Mouse (Mus musculus) hindbrain, postnatal 0 days (tissue): Measurements from ENCODE around the gene Gpr21. TPM values are rescaled to one million over a fixed set of nuclear protein-coding genes. Genes with fewer than 3 reads are reported as not detected.
"Not testable (repeated sequence)": the region's sequence is repeated elsewhere in the genome, so short reads cannot be mapped to it uniquely, and the experiment has no call there.

Source experiments
- ATAC-seq: fragments of 200-750 bp; cut with Nextera tagmentation; 2 replicates; pipeline ENCODE4 v1.8.0; 2017; ENCODE audit warnings: mild to moderate bottlenecking, moderate TSS enrichment, moderate library complexity
- DNase-seq: peaks from one replicate; pipeline ENCODE4 v3.0.0-alpha.2; 2015; ENCODE audit warnings: low spot score
- H3K27ac ChIP-seq: fragments of 300-500 bp; sonication (generic); 2 replicates; pipeline ENCODE4 v1.5.1; 2014; ENCODE audit warnings: mild to moderate bottlenecking
- H3K27me3 ChIP-seq: fragments of 300-500 bp; sonication (generic); 2 replicates; pipeline ENCODE4 v1.6.1; 2014; ENCODE audit warnings: low read length, mixed read lengths; ENCODE audit not compliant: insufficient read depth
- H3K36me3 ChIP-seq: fragments of 300-500 bp; sonication (generic); 2 replicates; pipeline ENCODE4 v1.6.1; 2014; ENCODE audit warnings: low read length, mixed read lengths; ENCODE audit not compliant: insufficient read depth
- H3K4me1 ChIP-seq: fragments of 300-500 bp; sonication (generic); 2 replicates; pipeline ENCODE4 v1.6.1; 2014; ENCODE audit warnings: antibody characterized with exemption, low read length, mixed read lengths; ENCODE audit not compliant: insufficient read depth
- H3K4me2 ChIP-seq: fragments of 300-500 bp; sonication (generic); 2 replicates; pipeline ENCODE4 v1.6.1; 2014; ENCODE audit warnings: low read depth, mild to moderate bottlenecking, low read length, moderate library complexity, mixed read lengths
- H3K4me3 ChIP-seq: fragments of 300-500 bp; sonication (generic); 2 replicates; pipeline ENCODE4 v1.5.1; 2014; ENCODE audit warnings: low read length
- H3K9ac ChIP-seq: fragments of 300-500 bp; sonication (generic); replicated peaks from 2 replicates; pipeline ENCODE4 v1.6.1; 2014; ENCODE audit warnings: mild to moderate bottlenecking, low read length, moderate library complexity, mixed read lengths
- H3K9me3 ChIP-seq: fragments of 300-500 bp; sonication (generic); 2 replicates; pipeline ENCODE4 v1.6.1; 2016; ENCODE audit warnings: low read length, mixed read lengths
- CTCF ChIP-seq: IDR thresholded peaks from 2 replicates; pipeline ENCODE4 v1.5.1; 2016; ENCODE audit warnings: antibody characterized with exemption, control low read depth, low read depth
- WGBS: fragments of 180-500 bp; shearing (Covaris S2); extraction: QIAGEN DNeasy Blood & Tissue Kit; methylation state at CpG from one replicate; pipeline ENCODE4 v1.1.7; 2014; 5-methylcytosine and 5-hydroxymethylcytosine counted together
- polyA plus RNA-seq: library from polyadenylated mRNA; unstranded; fragments of >200 nt; fragmentation: Nextera tagmentation; extraction: Ambion mirVana; gene quantifications from 2 replicates; pipeline ENCODE4 v1.2.1, GENCODE M21; 2015
- total RNA-seq: library from RNA; depleted of rRNA; stranded (reverse); fragments of >200 nt; gene quantifications from 2 replicates; pipeline ENCODE4 v1.2.3, GENCODE M21; 2014

Gene Gpr21
- total and polyA plus RNA-seq, 2 experiments from 2014 or later = 9.1 to 25.0 TPM

DNA sequence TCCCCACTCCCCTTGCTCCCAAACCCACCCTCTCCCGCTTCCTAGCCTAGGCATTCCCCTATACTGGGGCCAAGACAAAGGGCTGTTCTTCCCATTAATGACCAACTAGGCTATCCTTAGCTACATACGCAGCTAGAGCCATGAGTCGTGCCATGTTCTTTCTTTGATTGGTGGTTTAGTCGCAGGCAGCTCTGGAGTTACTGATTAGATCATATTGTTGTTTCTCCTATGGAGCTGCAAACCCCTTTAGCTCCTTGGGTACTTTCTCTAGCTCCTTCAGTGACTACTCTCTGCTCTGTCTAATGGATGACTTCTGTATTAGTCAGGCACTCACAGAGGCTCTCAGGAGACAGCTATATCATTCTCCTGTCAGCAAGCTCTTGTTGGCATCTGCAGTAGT lies 18.8 kb upstream of the Gpr21 start:
- TF ChIP-seq CTCF = no peak
- H3K36me3 ChIP-seq = peaks cover 8% of the 10 kb centered on the region
- H3K27ac ChIP-seq = no peak overlapping the region
- no peak overlapping the region for H3K4me3 ChIP-seq
- H3K9ac ChIP-seq = no peak overlapping the region
- no peaks in the 10 kb centered on the region for H3K4me1 ChIP-seq
- no peaks in the 10 kb centered on the region for H3K27me3 ChIP-seq
- DNase-seq (no peak), ATAC-seq (no peak)
- H3K4me2 ChIP-seq = no peak overlapping the region
- 95% methylated on average over 4 of the region's 4 CpGs for WGBS
- H3K9me3 ChIP-seq = no peaks in the 10 kb centered on the region

DNA sequence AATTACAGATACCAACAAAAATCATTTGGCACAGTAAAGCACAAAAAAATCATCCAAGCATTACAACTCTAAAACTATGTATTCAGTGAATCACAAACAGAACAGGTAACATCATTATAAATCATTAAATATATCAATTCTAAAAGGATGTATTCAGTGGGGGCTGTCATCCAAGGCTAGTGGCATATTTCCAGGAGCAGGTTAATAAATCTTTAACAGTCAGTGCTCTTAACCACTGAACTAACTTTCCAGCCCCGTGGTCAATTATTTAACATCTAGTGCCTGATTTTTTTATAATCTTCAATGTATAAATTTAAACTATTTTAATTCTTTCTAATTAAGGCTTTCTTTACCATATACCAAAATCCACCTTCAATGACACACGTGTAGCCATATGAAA lies 10.3 kb upstream of the Gpr21 start:
- peaks cover 14% of the 10 kb centered on the region for H3K36me3 ChIP-seq
- DNase-seq, H3K4me2 ChIP-seq, H3K4me3 ChIP-seq, ATAC-seq, H3K4me1 ChIP-seq, H3K27ac ChIP-seq, H3K9ac ChIP-seq, H3K9me3 ChIP-seq, H3K27me3 ChIP-seq: not testable (repeated sequence)
- WGBS = 91% methylated on average over 2 of the region's 2 CpGs

DNA sequence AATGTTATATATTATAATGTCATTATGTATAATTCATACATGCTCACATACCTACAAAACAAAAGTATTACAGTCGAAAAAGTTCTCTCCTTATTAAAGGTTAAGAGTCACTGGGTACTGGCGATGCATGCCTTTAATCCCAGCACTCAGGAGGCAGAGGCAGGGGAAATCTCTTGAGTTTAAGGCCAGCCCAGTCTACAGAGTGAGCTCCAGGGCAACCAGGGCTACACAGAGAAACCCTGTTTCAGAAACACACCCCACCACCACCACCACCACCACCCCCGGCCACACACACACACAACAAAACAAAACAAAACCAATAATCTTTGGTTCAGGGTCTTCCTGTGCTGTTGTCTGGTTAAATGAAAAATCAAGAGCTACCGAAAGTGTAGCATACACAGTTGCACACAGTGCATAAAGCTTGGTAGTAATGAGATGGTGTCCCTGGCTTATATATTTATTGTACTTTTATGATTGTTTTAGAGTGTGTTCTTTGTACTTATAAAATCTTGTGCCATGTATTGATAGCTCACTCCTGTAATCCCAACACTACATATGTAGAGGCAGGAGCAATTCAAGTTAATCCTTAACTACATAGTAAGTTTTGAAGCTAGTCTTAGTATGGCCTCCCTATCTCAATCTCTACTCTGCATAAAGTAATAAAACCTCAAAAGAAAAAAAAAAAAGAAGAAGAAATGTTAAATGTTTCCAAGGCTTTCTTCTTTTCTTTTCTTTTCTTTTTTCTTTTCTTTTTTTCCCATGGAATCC lies 4.8 kb upstream of the Gpr21 start:
- Histone ChIP-seq H3K4me2 (no peak overlapping the region), H3K4me1 (no peaks in the 10 kb centered on the region), H3K9me3 (no peaks in the 10 kb centered on the region), H3K36me3 (peaks cover 9% of the 10 kb centered on the region; the same call in 1 of the 2 replicates), H3K27me3 (no peaks in the 10 kb centered on the region), H3K27ac (no peak overlapping the region), H3K4me3 (no peak overlapping the region), H3K9ac (no peak overlapping the region)
- 97% methylated on average over 4 of the region's 4 CpGs for WGBS
- DNase-seq = no peak
- TF ChIP-seq CTCF = no peak
- ATAC-seq = no peak

DNA sequence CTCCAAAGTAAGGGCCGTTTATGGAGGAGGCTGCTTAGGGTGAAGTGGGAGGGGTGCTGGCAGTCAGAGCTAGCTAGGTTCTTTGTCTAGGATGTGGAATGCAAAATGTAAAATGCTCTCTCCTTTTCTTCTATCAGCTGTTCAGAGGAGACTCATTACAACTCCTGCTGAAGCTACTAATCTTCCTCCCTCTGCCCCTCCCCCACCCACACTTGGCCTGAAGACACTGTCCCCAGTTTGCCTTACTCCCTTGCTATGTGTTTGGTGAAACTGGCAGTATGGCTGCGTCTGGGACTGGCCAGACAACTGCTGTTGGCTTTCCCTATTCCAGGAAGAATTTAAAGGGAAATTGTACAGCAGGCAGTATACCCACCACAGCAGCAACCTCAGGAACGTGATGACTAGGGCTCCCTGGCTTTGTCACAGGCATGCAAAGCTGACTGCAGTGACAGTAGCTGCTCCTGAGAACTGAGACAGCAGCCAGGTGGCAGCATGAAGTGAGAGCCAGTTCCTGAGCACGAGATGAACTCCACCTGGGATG lies 860 bp downstream of the Gpr21 start:
- no peaks in the 10 kb centered on the region for H3K27me3 ChIP-seq
- DNase-seq = peak; percentile 66
- peak overlapping the region; percentile 28; the same call in 1 of the 2 replicates for H3K9ac ChIP-seq
- 25% methylated on average over 4 of the region's 4 CpGs for WGBS
- H3K9me3 ChIP-seq = no peaks in the 10 kb centered on the region
- ATAC-seq = peak; percentile 71
- H3K27ac ChIP-seq = peak overlapping the region; percentile 79
- H3K4me2 ChIP-seq = peak overlapping the region; percentile 46
- no peaks in the 10 kb centered on the region for H3K4me1 ChIP-seq
- TF ChIP-seq CTCF = peak; percentile 61
- H3K36me3 ChIP-seq = peaks cover 1% of the 10 kb centered on the region; the same call in 1 of the 2 replicates
- peak overlapping the region; percentile 29 for H3K4me3 ChIP-seq

DNA sequence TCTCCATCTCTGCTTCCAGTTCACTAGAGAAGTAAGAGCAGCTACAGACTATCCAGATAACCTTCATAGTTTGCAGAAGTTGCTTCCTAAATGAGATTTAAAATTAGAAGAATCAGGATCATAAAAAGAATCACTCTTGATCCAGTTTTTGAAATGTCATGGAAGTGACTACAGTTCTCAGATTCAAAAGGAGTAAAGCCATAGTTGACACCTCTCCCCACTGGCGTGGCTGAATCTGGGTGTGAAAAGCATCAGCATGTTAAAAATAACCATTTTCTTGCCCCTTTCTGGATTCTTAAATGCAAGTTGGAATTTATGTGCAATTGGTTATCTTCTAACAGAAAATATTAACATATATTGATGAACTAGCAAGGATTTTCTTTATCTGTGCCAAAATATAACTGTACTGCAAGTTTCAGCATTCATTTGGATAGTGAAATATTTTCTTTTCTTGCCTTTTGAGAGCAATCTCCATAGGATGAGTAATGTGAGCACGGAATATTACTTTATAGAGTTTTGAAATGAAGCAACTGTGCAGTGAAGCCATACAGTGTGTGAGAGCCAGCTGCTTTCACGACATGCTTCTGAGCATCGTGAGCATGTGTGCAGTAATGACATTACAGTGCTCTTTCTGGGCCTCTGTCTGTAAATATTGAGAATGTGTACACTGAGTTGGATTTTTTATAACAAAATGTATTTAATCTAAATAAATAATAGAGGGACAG lies 2.6 kb downstream of the Gpr21 start:
- TF ChIP-seq CTCF = no peak
- peak overlapping the region; percentile 29; the same call in 1 of the 2 replicates for H3K4me3 ChIP-seq
- no peaks in the 10 kb centered on the region for H3K27me3 ChIP-seq
- 0 out of 2 replicates have a peak overlapping the region, but pooled peaks have one; percentile 28 for H3K9ac ChIP-seq
- peak overlapping the region; percentile 46 for H3K4me2 ChIP-seq
- WGBS = 70% methylated on average over 4 of the region's 4 CpGs
- ATAC-seq (no peak), DNase-seq (no peak)
- H3K9me3 ChIP-seq = no peaks in the 10 kb centered on the region
- no peak overlapping the region for H3K27ac ChIP-seq
- no peaks in the 10 kb centered on the region for H3K36me3 ChIP-seq
- H3K4me1 ChIP-seq = no peaks in the 10 kb centered on the region

DNA sequence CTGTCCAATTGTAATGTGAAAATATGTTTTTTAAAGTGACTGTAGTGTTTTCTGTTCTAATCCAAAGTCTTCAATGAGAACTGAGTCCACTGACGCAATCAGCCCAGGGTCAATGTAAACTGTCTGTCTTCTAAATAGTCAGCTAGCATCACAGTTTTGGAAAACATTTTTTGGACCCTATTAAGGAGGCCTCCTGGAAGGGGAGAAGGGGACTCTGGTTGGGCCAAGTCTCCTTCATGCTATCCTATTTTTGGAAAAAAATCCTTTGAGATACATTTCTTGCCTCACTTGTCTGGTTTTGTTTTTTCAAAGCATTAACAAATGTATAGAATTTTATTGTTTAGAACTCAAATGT lies 3.1 kb downstream of the Gpr21 start:
- no peak for DNase-seq
- no peak overlapping the region for H3K9ac ChIP-seq
- no peaks in the 10 kb centered on the region for H3K4me1 ChIP-seq
- H3K4me2 ChIP-seq = peak overlapping the region; percentile 46
- H3K4me3 ChIP-seq = no peak overlapping the region
- no peaks in the 10 kb centered on the region for H3K36me3 ChIP-seq
- no peak overlapping the region for H3K27ac ChIP-seq
- no peak for ATAC-seq
- no peaks in the 10 kb centered on the region for H3K9me3 ChIP-seq
- 84% methylated on average over 1 of the region's 1 CpGs for WGBS
- TF ChIP-seq CTCF = no peak
- no peaks in the 10 kb centered on the region for H3K27me3 ChIP-seq

DNA sequence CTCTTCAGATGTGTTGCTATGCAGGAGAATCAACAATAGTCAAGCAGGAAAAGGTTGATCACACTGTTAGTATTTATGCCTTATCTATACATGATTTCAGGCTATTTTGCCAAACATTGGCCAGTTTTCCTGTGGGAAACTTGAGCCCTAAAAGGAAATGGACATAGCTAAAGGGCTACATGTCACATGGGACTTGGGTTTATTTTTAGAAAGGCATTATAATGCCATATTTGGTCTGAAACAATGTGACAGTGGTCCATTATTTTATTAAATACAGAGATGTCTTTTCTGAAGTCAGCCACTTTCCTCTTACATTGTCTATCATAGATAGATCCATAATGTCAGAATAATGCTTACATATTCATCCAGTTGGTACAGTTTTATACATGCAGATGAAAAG lies 11.5 kb downstream of the Gpr21 start:
- TF ChIP-seq CTCF = no peak
- Histone ChIP-seq H3K4me1 (no peaks in the 10 kb centered on the region), H3K9me3 (no peaks in the 10 kb centered on the region), H3K27ac (no peak overlapping the region), H3K4me2 (no peak overlapping the region), H3K9ac (no peak overlapping the region), H3K36me3 (no peaks in the 10 kb centered on the region), H3K4me3 (no peak overlapping the region), H3K27me3 (no peaks in the 10 kb centered on the region)
- no peak for ATAC-seq
- DNase-seq = no peak
